ENCODE assay signal across 18 mouse cellular contexts in genomic region chr7:89371623-89372295, GRCm38 (mm10). TPM values are rescaled to one million over a fixed set of nuclear protein-coding genes. Genes with fewer than 3 reads are reported as not detected.
A peak's percentile ranks its signal among the peaks of the same experiment; 100 is the strongest.
DNase-seq lines count a peak whose midpoint lies in the region; ATAC-seq and TF ChIP-seq lines count a peak whose summit lies in the region.
"Had no signal": no experiment of that assay in that cellular context is flagged by ENCODE, and none has a peak within 500 bp of the region (broad histone marks: within the 10 kb centered on the region; RNA-seq: fewer than 3 reads in every experiment).

No protein-coding gene starts in this region.

- H3K27ac ChIP-seq in heart, embryonic 10.5 days, result peak overlapping the region; percentile 42; the same call in 1 of the 2 replicates
- no peak overlapping the region for H3K27ac ChIP-seq in liver, postnatal 0 days (ENCODE audit: low read depth)
- H3K27ac ChIP-seq in liver, embryonic 12.5 days, result no peak overlapping the region
- no peak overlapping the region for H3K27ac ChIP-seq in stomach, postnatal 0 days (replicated peaks)
- H3K27ac ChIP-seq: embryonic facial prominence, embryonic 13.5 days; forebrain, embryonic 12.5 days; heart, embryonic 15.5 days; hindbrain, embryonic 10.5 days; hindbrain, embryonic 14.5 days had no signal

- DNase-seq in heart, embryonic 10.5 days (ENCODE audit: low spot score), result no peak
- DNase-seq in heart, postnatal 4 days, result no peak
- DNase-seq in liver, postnatal 0 days, result peak; percentile 10
- no peak for DNase-seq in stomach, postnatal 0 days (ENCODE audit: low spot score)
- DNase-seq in embryo, embryonic 10 days (ENCODE audit: low spot score), result no peak
- DNase-seq: cerebellum, adult 11 months; gastrocnemius, postnatal 10 days had no signal

- no peak overlapping the region for H3K4me2 ChIP-seq in liver, postnatal 0 days (ENCODE audit: low read depth, low read length)
- H3K4me2 ChIP-seq in liver, embryonic 12.5 days, result no peak overlapping the region
- H3K4me2 ChIP-seq in stomach, postnatal 0 days (replicated peaks; ENCODE audit: low read depth), result no peak overlapping the region
- H3K4me2 ChIP-seq: embryonic facial prominence, embryonic 13.5 days; forebrain, embryonic 12.5 days; heart, embryonic 15.5 days; hindbrain, embryonic 14.5 days had no signal

- H3K4me1 ChIP-seq in heart, embryonic 10.5 days, result peaks cover 36% of the 10 kb centered on the region
- peaks cover 5% of the 10 kb centered on the region for H3K4me1 ChIP-seq in liver, postnatal 0 days (ENCODE audit: insufficient read depth)
- peaks cover 13% of the 10 kb centered on the region for H3K4me1 ChIP-seq in liver, embryonic 12.5 days
- H3K4me1 ChIP-seq in megakaryocyte, embryonic 14.5 days, result peaks cover 33% of the 10 kb centered on the region
- H3K4me1 ChIP-seq in stomach, postnatal 0 days (replicated peaks; ENCODE audit: control insufficient read depth, insufficient read depth), result 0 out of 2 replicates have a peak, but pooled peaks cover 3% of the 10 kb centered on the region
- H3K4me1 ChIP-seq: embryonic facial prominence, embryonic 13.5 days; forebrain, embryonic 12.5 days had no signal

- TF ChIP-seq CTCF in liver, postnatal 0 days (IDR thresholded peaks at IDR 0.05; ENCODE audit: low read depth), result no peak
- TF ChIP-seq CTCF in stomach, postnatal 0 days (IDR thresholded peaks at IDR 0.05; ENCODE audit: low read depth), result no peak

- no peak overlapping the region for H3K9ac ChIP-seq in liver, postnatal 0 days (replicated peaks)
- H3K9ac ChIP-seq in liver, embryonic 12.5 days, result no peak overlapping the region
- H3K9ac ChIP-seq in stomach, postnatal 0 days (ENCODE audit: low read length), result no peak overlapping the region
- H3K9ac ChIP-seq: embryonic facial prominence, embryonic 13.5 days; forebrain, embryonic 12.5 days; heart, embryonic 15.5 days; hindbrain, embryonic 14.5 days had no signal

- no peaks in the 10 kb centered on the region for H3K9me3 ChIP-seq in heart, embryonic 10.5 days
- H3K9me3 ChIP-seq in liver, postnatal 0 days (ENCODE audit: low read length), result no peaks in the 10 kb centered on the region
- H3K9me3 ChIP-seq in liver, embryonic 12.5 days (replicated peaks), result no peaks in the 10 kb centered on the region
- no peaks in the 10 kb centered on the region for H3K9me3 ChIP-seq in megakaryocyte, embryonic 14.5 days
- no peaks in the 10 kb centered on the region for H3K9me3 ChIP-seq in stomach, postnatal 0 days (ENCODE audit: control insufficient read depth, low read length)
- H3K9me3 ChIP-seq: embryonic facial prominence, embryonic 13.5 days; forebrain, embryonic 12.5 days; G1E; heart, embryonic 15.5 days; hindbrain, embryonic 10.5 days had no signal

- H3K27me3 ChIP-seq in heart, embryonic 10.5 days (ENCODE audit: insufficient read depth, poor library complexity, severe bottlenecking), result no peaks in the 10 kb centered on the region
- H3K27me3 ChIP-seq in liver, postnatal 0 days (ENCODE audit: insufficient read depth, low read length), result no peaks in the 10 kb centered on the region
- no peaks in the 10 kb centered on the region for H3K27me3 ChIP-seq in liver, embryonic 12.5 days (replicated peaks)
- H3K27me3 ChIP-seq in megakaryocyte, embryonic 14.5 days (replicated peaks), result no peaks in the 10 kb centered on the region
- H3K27me3 ChIP-seq in stomach, postnatal 0 days (ENCODE audit: control insufficient read depth, insufficient read depth, low read length), result no peaks in the 10 kb centered on the region
- H3K27me3 ChIP-seq: embryonic facial prominence, embryonic 13.5 days; forebrain, embryonic 12.5 days; heart, embryonic 15.5 days had no signal

- ATAC-seq in liver, postnatal 0 days, result peak; percentile 61
- no peak for ATAC-seq in liver, embryonic 12.5 days
- ATAC-seq in megakaryocyte, adult 5-6 weeks (ENCODE audit: poor library complexity, severe bottlenecking), result no peak
- ATAC-seq in stomach, postnatal 0 days (ENCODE audit: low FRiP score, low TSS enrichment), result 0 out of 2 replicates have a peak, but pooled peaks have one; percentile 8
- ATAC-seq: forebrain, embryonic 16.5 days had no signal

- 34% methylated on average over 6 of the region's 6 CpGs for WGBS in heart, embryonic 10.5 days
- WGBS in liver, postnatal 0 days (ENCODE audit: insufficient replicate concordance), result 59% methylated on average over 6 of the region's 6 CpGs
- 36% methylated on average over 6 of the region's 6 CpGs for WGBS in liver, embryonic 12.5 days (ENCODE audit: insufficient replicate concordance)
- 55% methylated on average over 6 of the region's 6 CpGs for WGBS in stomach, postnatal 0 days

- H3K4me3 ChIP-seq in heart, embryonic 10.5 days, result no peak overlapping the region
- no peak overlapping the region for H3K4me3 ChIP-seq in liver, postnatal 0 days (ENCODE audit: low read depth, low read length)
- no peak overlapping the region for H3K4me3 ChIP-seq in liver, embryonic 12.5 days
- H3K4me3 ChIP-seq in megakaryocyte, embryonic 14.5 days (replicated peaks), result peak overlapping the region; percentile 72
- H3K4me3 ChIP-seq in stomach, postnatal 0 days (ENCODE audit: low read depth, low read length), result no peak overlapping the region
- H3K4me3 ChIP-seq: embryonic facial prominence, embryonic 13.5 days; forebrain, embryonic 12.5 days; heart, embryonic 15.5 days; hindbrain, embryonic 10.5 days had no signal

- no peaks in the 10 kb centered on the region for H3K36me3 ChIP-seq in heart, embryonic 10.5 days
- H3K36me3 ChIP-seq in liver, postnatal 0 days (replicated peaks; ENCODE audit: insufficient read depth, low read length), result no peaks in the 10 kb centered on the region
- no peaks in the 10 kb centered on the region for H3K36me3 ChIP-seq in liver, embryonic 12.5 days
- H3K36me3 ChIP-seq in megakaryocyte, embryonic 14.5 days (replicated peaks; ENCODE audit: low read length), result no peaks in the 10 kb centered on the region
- no peaks in the 10 kb centered on the region for H3K36me3 ChIP-seq in stomach, postnatal 0 days (ENCODE audit: control insufficient read depth, insufficient read depth, low read length)
- H3K36me3 ChIP-seq: embryonic facial prominence, embryonic 13.5 days; forebrain, embryonic 12.5 days; G1E; heart, embryonic 15.5 days; hindbrain, embryonic 10.5 days had no signal

- TF ChIP-seq EP300 in liver, postnatal 0 days (IDR thresholded peaks at IDR 0.05; ENCODE audit: low read depth), result no peak
- TF ChIP-seq EP300 in stomach, postnatal 0 days (optimal IDR thresholded peaks at IDR 0.05), result no peak

RNA-seq across cellular contexts. Expression of gene Tmem135, which starts 32.3 kb away (rescaled TPM):
- polyA plus RNA-seq in heart, embryonic 10.5 days (2016; fragmentation: Nextera tagmentation; extraction: Ambion mirVana), result 29.2 and 30.1 TPM in 2 replicates
- 10 to 100 TPM; 35.9 to 43.6 TPM for total RNA-seq in heart, postnatal 4 days (2021)
- 31.7 and 32.4 TPM in 2 replicates for polyA plus RNA-seq in liver, postnatal 0 days (2015; fragmentation: Nextera tagmentation; extraction: Ambion mirVana)
- polyA plus RNA-seq in liver, embryonic 12.5 days (2016; fragmentation: Nextera tagmentation; extraction: Ambion mirVana), result 16.0 and 16.7 TPM in 2 replicates
- 0.44 and 19.0 TPM in 2 replicates for polyA plus RNA-seq in megakaryocyte, embryonic 14.5 days (2012; ENCODE audit: insufficient read depth, low replicate concordance)
- 29.9 and 31.6 TPM in 2 replicates for total RNA-seq in megakaryocyte, adult 5-6 weeks (2015)
- 18.7 and 26.5 TPM in 2 replicates for total RNA-seq in megakaryocyte, adult 5-6 weeks (2017)
- 21.0 and 21.2 TPM in 2 replicates for polyA plus RNA-seq in stomach, postnatal 0 days (2015; fragmentation: Nextera tagmentation; extraction: Ambion mirVana)

RNA-seq across cellular contexts. Expression of gene Fzd4, which starts 32.4 kb away (rescaled TPM):
- 9.2 and 9.7 TPM in 2 replicates for polyA plus RNA-seq in heart, embryonic 10.5 days (2016; fragmentation: Nextera tagmentation; extraction: Ambion mirVana)
- 10 to 100 TPM; 43.2 TPM for total RNA-seq in heart, postnatal 4 days (2021)
- 4.5 and 4.7 TPM in 2 replicates for polyA plus RNA-seq in liver, postnatal 0 days (2015; fragmentation: Nextera tagmentation; extraction: Ambion mirVana)
- 3.5 and 4.5 TPM in 2 replicates for polyA plus RNA-seq in liver, embryonic 12.5 days (2016; fragmentation: Nextera tagmentation; extraction: Ambion mirVana)
- polyA plus RNA-seq in megakaryocyte, embryonic 14.5 days (2012; ENCODE audit: insufficient read depth, low replicate concordance), result 0.09 and 0.40 TPM in 2 replicates
- total RNA-seq in megakaryocyte, adult 5-6 weeks (2015), result 4.8 TPM in 2 replicates
- total RNA-seq in megakaryocyte, adult 5-6 weeks (2017), result 4.0 and 5.0 TPM in 2 replicates
- 7.5 and 8.1 TPM in 2 replicates for polyA plus RNA-seq in stomach, postnatal 0 days (2015; fragmentation: Nextera tagmentation; extraction: Ambion mirVana)
- polyA plus RNA-seq: CD4-positive, CD25-positive, alpha-beta regulatory T cell, adult 4 months; G1E had no signal

Comparison
In these comparisons a context has a peak if more than half of its experiments do, and no peak if none do; other contexts are left out.
1. ATAC-seq: peak in liver, postnatal 0 days (single experiment) and stomach, postnatal 0 days (single experiment); none in liver, embryonic 12.5 days (single experiment) and megakaryocyte, adult 5-6 weeks (single experiment).